ENCODE assay signal across 14 mouse cellular contexts in the genomic region with DNA sequence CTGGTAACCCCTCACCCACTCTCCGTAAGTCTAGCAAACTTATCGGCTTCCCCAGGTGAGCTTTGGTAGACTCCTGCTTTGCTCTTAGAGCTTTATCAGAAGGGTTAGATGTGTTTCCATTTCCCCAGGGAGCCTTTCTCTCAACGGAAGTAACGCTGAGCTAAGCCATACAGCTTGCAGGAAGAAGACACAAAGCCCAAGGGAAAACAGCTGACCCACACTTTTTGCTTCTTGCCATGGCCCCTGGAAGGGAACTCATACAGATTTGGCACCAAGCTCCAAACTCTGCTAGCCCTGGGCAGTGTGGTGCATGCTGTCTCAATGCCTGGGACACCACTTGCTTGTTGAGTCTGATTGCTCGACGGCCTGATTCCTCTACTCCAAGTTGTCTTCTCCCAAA.
DNase-seq lines count a peak whose midpoint lies in the region; ATAC-seq and TF ChIP-seq lines count a peak whose summit lies in the region.
"Had no signal": no experiment of that assay in that cellular context is flagged by ENCODE, and none has a peak within 500 bp of the region (broad histone marks: within the 10 kb centered on the region; RNA-seq: fewer than 3 reads in every experiment).

No protein-coding gene starts in this region.

- no peaks in the 10 kb centered on the region for H3K36me3 ChIP-seq in kidney, postnatal 0 days (ENCODE audit: insufficient read depth, low read length)
- no peaks in the 10 kb centered on the region for H3K36me3 ChIP-seq in heart, postnatal 0 days (replicated peaks; ENCODE audit: control insufficient read depth, insufficient read depth, low read length)
- H3K36me3 ChIP-seq in embryonic facial prominence, embryonic 10.5 days (replicated peaks): no peaks in the 10 kb centered on the region
- H3K36me3 ChIP-seq: midbrain, embryonic 10.5 days; stomach, embryonic 15.5 days had no signal

- no peaks in the 10 kb centered on the region for H3K9me3 ChIP-seq in kidney, postnatal 0 days (replicated peaks; ENCODE audit: low read length)
- no peaks in the 10 kb centered on the region for H3K9me3 ChIP-seq in heart, postnatal 0 days (replicated peaks; ENCODE audit: control insufficient read depth, low read length)
- no peaks in the 10 kb centered on the region for H3K9me3 ChIP-seq in embryonic facial prominence, embryonic 10.5 days
- H3K9me3 ChIP-seq: midbrain, embryonic 10.5 days; stomach, embryonic 15.5 days had no signal

- TF ChIP-seq EP300 in heart, postnatal 0 days (IDR thresholded peaks at IDR 0.05; ENCODE audit: low read depth): no peak

- H3K27me3 ChIP-seq in kidney, postnatal 0 days (ENCODE audit: insufficient read depth, low read length): no peaks in the 10 kb centered on the region
- no peaks in the 10 kb centered on the region for H3K27me3 ChIP-seq in heart, postnatal 0 days (ENCODE audit: control insufficient read depth, insufficient read depth, low read length)
- peaks cover 30% of the 10 kb centered on the region; the same call in 1 of the 2 replicates for H3K27me3 ChIP-seq in embryonic facial prominence, embryonic 10.5 days (replicated peaks; ENCODE audit: low read depth, poor library complexity, severe bottlenecking)
- H3K27me3 ChIP-seq: stomach, embryonic 15.5 days had no signal

- TF ChIP-seq CTCF in kidney, postnatal 0 days (IDR thresholded peaks at IDR 0.05; ENCODE audit: low read depth): no peak
- no peak for TF ChIP-seq CTCF in heart, postnatal 0 days (IDR thresholded peaks at IDR 0.05; ENCODE audit: low read depth)

- no peak overlapping the region for H3K4me3 ChIP-seq in kidney, postnatal 0 days (replicated peaks; ENCODE audit: low read depth, low read length)
- no peak overlapping the region for H3K4me3 ChIP-seq in heart, postnatal 0 days (ENCODE audit: low read depth, low read length)
- no peak overlapping the region for H3K4me3 ChIP-seq in embryonic facial prominence, embryonic 10.5 days
- H3K4me3 ChIP-seq: midbrain, embryonic 10.5 days; stomach, embryonic 15.5 days had no signal

- WGBS in kidney, postnatal 0 days: 78% methylated on average over 6 of the region's 6 CpGs
- 54% methylated on average over 6 of the region's 6 CpGs for WGBS in heart, postnatal 0 days
- WGBS in embryonic facial prominence, embryonic 10.5 days: 78% methylated on average over 6 of the region's 6 CpGs

- DNase-seq in adrenal gland, adult 2 months: peak; percentile 11
- DNase-seq in adrenal gland, postnatal 4 days (ENCODE audit: low spot score in 2 of 2): no peak
- DNase-seq in kidney, postnatal 0 days (ENCODE audit: low spot score): peak; percentile 21
- DNase-seq in kidney, adult 11 months: no peak
- peak; percentile 29 for DNase-seq in heart, adult 8-10 months (ENCODE audit: low spot score)
- no peak for DNase-seq in heart, postnatal 0 days (ENCODE audit: low spot score)
- DNase-seq in layer of hippocampus, adult 8-10 months (ENCODE audit: low spot score in 2 of 2): no peak
- DNase-seq in embryonic facial prominence, embryonic 10.5 days (ENCODE audit: low spot score): no peak
- DNase-seq: cerebellum, adult 8-10 months; lung, postnatal 14 days had no signal

- H3K9ac ChIP-seq in kidney, postnatal 0 days (ENCODE audit: low read depth, low read length): no peak overlapping the region
- no peak overlapping the region for H3K9ac ChIP-seq in heart, postnatal 0 days (replicated peaks; ENCODE audit: low read depth, low read length)
- H3K9ac ChIP-seq: liver, embryonic 14.5 days; stomach, embryonic 15.5 days had no signal

- H3K4me2 ChIP-seq in kidney, postnatal 0 days (ENCODE audit: low read length): no peak overlapping the region
- H3K4me2 ChIP-seq in heart, postnatal 0 days (ENCODE audit: low read depth, low read length): no peak overlapping the region
- H3K4me2 ChIP-seq: stomach, embryonic 15.5 days had no signal

- H3K4me1 ChIP-seq in kidney, postnatal 0 days (replicated peaks; ENCODE audit: insufficient read depth, low read length): no peaks in the 10 kb centered on the region; the same call in 1 of the 2 replicates
- peaks cover 26% of the 10 kb centered on the region for H3K4me1 ChIP-seq in heart, postnatal 0 days (ENCODE audit: control insufficient read depth, insufficient read depth)
- peaks cover 46% of the 10 kb centered on the region for H3K4me1 ChIP-seq in embryonic facial prominence, embryonic 10.5 days

- H3K27ac ChIP-seq in kidney, postnatal 0 days: no peak overlapping the region
- H3K27ac ChIP-seq in heart, postnatal 0 days (ENCODE audit: low read depth): peak overlapping the region; percentile 82
- H3K27ac ChIP-seq in embryonic facial prominence, embryonic 10.5 days (replicated peaks): no peak overlapping the region
- H3K27ac ChIP-seq: hindbrain, postnatal 0 days; liver, embryonic 14.5 days; midbrain, embryonic 10.5 days; stomach, embryonic 15.5 days had no signal

- ATAC-seq in kidney, postnatal 0 days (replicated peaks; ENCODE audit: low FRiP score, low read depth): no peak
- no peak for ATAC-seq in heart, postnatal 0 days (ENCODE audit: insufficient read depth, low read depth)
- ATAC-seq: hindbrain, postnatal 0 days had no signal

Comparison
In these comparisons a context has a peak if more than half of its experiments do, and no peak if none do; other contexts are left out.
1. DNase-seq: peak in adrenal gland, adult 2 months (single experiment), kidney, postnatal 0 days (single experiment) and heart, adult 8-10 months (single experiment); none in adrenal gland, postnatal 4 days (0 of 2), kidney, adult 11 months (single experiment), heart, postnatal 0 days (single experiment), layer of hippocampus, adult 8-10 months (0 of 2) and embryonic facial prominence, embryonic 10.5 days (single experiment).